Mouse (Mus musculus) E14TG2a.4 (cell line): ENCODE data around the gene Cnnm2.

Experiments used
- H3K27me3 ChIP-seq: 2 replicates; pipeline ENCODE4 v1.6.1; 2014; ENCODE audit warnings: low read length, control low read depth; ENCODE audit not compliant: insufficient read depth
- H3K36me3 ChIP-seq: 2 replicates; pipeline ENCODE4 v1.6.1; 2014; ENCODE audit warnings: low read length, control low read depth; ENCODE audit not compliant: insufficient read depth
- H3K4me1 ChIP-seq: replicated peaks from 2 replicates; pipeline ENCODE4 v1.6.1; 2014; ENCODE audit warnings: low read depth, low read length, control low read depth
- H3K4me3 ChIP-seq: replicated peaks from 2 replicates; pipeline ENCODE4 v1.5.1; 2014; ENCODE audit warnings: mild to moderate bottlenecking, low read length
- H3K9me3 ChIP-seq: 2 replicates; pipeline ENCODE4 v1.6.1; 2014; ENCODE audit warnings: low read length, control low read depth
- CTCF ChIP-seq: conservative IDR thresholded peaks from 2 replicates; pipeline ENCODE4 v1.5.1; 2014; ENCODE audit warnings: low read length
- NANOG ChIP-seq: IDR thresholded peaks from 2 replicates; pipeline ENCODE4 v1.6.1; 2014; ENCODE audit warnings: borderline replicate concordance, low read length, mixed read lengths
- POU5F1 ChIP-seq: IDR thresholded peaks from 2 replicates; pipeline ENCODE4 v1.6.1; 2014; ENCODE audit warnings: low read length, borderline replicate concordance

The Cnnm2 gene

DNA sequence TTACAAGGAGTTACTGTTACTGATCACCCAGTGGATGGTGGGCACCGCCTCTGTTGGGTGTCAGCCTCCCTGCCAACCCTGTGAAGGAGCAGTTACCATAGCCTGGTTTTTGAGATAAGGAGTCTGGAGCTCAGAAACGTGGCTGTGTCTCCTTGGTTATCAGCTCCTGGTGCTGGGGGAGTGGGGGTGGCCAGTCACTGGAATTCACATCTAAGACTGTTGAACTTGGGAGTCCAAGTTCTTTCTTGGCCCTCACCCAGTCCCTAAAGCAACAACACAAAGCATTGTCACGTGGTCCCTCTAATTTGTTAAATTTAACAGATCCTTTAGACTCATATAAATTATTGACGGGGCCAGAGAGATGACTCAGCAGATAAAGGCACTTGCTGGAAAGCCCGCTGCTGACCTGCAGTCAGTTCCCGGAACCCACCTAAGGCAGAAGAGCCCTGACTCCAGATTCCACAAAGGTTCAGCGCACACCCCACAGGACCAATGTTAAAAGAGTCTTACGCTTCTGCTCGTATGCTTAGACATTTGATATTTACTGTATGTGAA is 88.1 kb downstream of the Cnnm2 start:
- TF ChIP-seq POU5F1, result no peak
- no peak for TF ChIP-seq CTCF
- TF ChIP-seq NANOG, result no peak
- peaks cover 80% of the 10 kb centered on the region for H3K4me1 ChIP-seq

DNA sequence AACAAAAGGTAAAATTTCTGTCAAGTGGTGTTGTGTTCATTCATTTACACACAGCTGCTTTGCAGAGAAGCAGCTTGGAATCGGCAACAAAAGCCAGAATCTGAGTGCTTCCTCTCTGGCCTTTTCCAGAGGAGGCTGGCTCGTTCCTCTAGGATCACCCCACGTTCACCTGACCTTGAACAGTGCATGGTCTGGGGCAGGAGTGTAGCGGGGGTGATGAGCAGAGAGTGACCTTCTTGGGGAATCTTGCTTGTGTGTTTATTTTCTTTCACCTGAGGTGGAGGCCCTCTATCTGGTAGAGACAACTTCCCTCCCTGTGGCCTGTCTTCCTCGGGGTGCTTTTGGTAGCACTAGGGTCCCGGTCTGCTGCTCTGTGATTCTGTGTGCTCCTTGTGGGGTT is 94.8 kb downstream of the Cnnm2 start:
- Histone ChIP-seq H3K4me3 (no peak overlapping the region), H3K27me3 (no peaks in the 10 kb centered on the region), H3K4me1 (peaks cover 47% of the 10 kb centered on the region), H3K9me3 (no peaks in the 10 kb centered on the region), H3K36me3 (peaks cover 58% of the 10 kb centered on the region)
- TF ChIP-seq CTCF (no peak), NANOG (no peak), POU5F1 (no peak)

More for the DNA sequence above, 88.1 kb downstream of the Cnnm2 start:
- peaks cover 27% of the 10 kb centered on the region for H3K36me3 ChIP-seq
- H3K4me3 ChIP-seq, result peak overlapping the region; percentile 39
- no peaks in the 10 kb centered on the region for H3K9me3 ChIP-seq
- no peaks in the 10 kb centered on the region for H3K27me3 ChIP-seq

DNA sequence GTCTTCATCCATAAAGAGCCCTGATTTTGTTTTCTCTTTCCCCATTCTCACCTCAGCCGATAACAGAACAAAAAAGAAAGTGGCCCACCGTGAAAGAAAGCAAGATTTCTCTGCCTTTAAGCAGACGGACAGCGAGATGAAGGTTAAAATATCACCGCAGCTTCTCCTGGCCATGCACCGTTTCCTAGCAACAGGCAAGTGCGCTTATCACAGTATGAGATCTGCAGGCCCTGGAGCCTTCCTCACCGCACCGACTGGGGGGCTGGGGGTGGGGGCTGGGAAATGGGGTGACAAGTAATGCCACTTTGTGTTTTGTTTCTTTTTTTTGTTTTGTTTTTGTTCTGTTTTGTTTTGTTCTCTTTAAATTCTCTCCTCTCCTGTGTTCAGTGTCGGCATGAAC is 95.4 kb downstream of the Cnnm2 start:
- H3K36me3 ChIP-seq, result peaks cover 62% of the 10 kb centered on the region
- H3K27me3 ChIP-seq, result no peaks in the 10 kb centered on the region
- peaks cover 45% of the 10 kb centered on the region for H3K4me1 ChIP-seq
- no peak overlapping the region for H3K4me3 ChIP-seq
- H3K9me3 ChIP-seq, result no peaks in the 10 kb centered on the region
- no peak for TF ChIP-seq CTCF
- no peak for TF ChIP-seq NANOG
- TF ChIP-seq POU5F1, result no peak

DNA sequence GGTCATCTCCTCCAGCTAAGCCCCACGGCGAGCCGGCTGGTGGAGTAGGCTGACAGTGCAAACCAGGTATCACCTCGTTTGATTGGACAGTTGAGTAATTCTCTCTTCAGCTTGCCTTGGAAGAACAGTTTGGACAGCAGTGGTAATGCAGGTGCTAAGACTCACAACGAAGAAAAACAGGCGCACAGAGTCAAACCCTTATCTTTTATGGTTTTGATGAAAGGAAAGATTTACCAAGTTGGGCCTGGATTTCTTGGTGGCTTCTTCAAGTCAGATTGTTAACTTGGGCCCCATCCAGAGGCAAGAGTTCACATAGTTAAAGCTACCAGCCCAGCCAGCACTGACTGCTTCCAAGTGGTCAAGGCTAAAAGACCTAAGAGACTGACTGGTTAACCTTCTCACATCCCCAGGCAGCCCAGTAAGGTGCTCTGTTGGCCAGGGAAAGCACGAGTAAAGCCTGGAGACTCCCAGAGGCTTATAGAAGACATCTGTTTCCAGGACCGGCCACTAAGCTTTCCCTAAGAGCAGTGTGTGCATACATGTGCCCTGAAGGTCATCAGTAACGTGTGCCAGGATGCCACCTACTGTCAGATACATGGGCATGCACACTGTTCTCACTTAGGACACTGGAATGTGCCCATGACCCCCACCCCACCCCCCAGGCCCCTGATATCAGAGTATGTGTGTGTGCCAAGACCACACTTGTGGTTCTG is 96.0 kb downstream of the Cnnm2 start:
- no peaks in the 10 kb centered on the region for H3K9me3 ChIP-seq
- H3K4me1 ChIP-seq, result peaks cover 49% of the 10 kb centered on the region
- H3K27me3 ChIP-seq, result no peaks in the 10 kb centered on the region
- TF ChIP-seq NANOG, result no peak
- no peak for TF ChIP-seq POU5F1
- no peak for TF ChIP-seq CTCF
- no peak overlapping the region for H3K4me3 ChIP-seq
- peaks cover 68% of the 10 kb centered on the region for H3K36me3 ChIP-seq

DNA sequence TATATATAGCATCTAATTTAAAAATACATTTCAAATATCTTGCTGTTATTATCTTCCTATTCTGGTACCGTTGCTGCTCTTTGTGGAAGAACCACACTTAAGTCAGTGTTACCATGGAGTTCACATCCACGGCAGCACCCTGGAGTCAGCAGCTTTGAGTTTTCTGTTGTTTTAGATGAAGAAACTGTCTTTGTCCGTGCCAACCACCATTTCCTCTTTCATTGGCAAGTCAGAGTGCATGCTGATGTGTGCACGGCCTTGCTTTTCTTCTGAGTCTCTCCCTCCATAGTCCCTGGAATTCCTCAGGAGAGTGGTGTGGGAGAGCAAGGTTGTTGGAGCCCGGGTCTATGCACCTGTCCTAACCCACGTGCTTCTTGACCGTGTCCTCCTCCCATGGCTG is 96.8 kb downstream of the Cnnm2 start:
- no peaks in the 10 kb centered on the region for H3K9me3 ChIP-seq
- TF ChIP-seq POU5F1 (no peak), NANOG (no peak), CTCF (no peak)
- peaks cover 43% of the 10 kb centered on the region for H3K4me1 ChIP-seq
- no peak overlapping the region for H3K4me3 ChIP-seq
- H3K36me3 ChIP-seq, result peaks cover 71% of the 10 kb centered on the region
- H3K27me3 ChIP-seq, result no peaks in the 10 kb centered on the region

DNA sequence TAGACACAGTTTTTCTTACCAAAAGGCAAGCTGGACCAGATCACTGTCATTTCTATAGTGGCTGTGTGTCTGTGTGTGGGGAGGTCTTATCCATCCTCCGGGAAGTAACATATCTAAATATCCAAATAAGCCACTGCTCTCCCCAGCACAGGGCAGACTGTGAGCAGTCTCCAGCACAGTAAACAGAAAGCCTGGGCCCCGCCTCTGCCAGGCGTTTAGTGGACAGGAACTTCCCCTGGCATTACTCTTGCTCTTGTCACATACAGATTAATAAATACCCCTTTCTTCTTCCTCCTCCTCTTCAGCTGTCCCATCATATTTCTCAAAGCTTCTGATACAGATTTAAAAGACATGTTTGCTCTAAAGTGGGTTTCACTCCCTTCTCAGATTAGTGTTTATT is 101.2 kb downstream of the Cnnm2 start:
- Histone ChIP-seq H3K36me3 (peaks cover 86% of the 10 kb centered on the region), H3K27me3 (no peaks in the 10 kb centered on the region), H3K4me3 (no peak overlapping the region), H3K4me1 (peaks cover 27% of the 10 kb centered on the region), H3K9me3 (no peaks in the 10 kb centered on the region)
- TF ChIP-seq POU5F1 (no peak), NANOG (no peak), CTCF (no peak)

DNA sequence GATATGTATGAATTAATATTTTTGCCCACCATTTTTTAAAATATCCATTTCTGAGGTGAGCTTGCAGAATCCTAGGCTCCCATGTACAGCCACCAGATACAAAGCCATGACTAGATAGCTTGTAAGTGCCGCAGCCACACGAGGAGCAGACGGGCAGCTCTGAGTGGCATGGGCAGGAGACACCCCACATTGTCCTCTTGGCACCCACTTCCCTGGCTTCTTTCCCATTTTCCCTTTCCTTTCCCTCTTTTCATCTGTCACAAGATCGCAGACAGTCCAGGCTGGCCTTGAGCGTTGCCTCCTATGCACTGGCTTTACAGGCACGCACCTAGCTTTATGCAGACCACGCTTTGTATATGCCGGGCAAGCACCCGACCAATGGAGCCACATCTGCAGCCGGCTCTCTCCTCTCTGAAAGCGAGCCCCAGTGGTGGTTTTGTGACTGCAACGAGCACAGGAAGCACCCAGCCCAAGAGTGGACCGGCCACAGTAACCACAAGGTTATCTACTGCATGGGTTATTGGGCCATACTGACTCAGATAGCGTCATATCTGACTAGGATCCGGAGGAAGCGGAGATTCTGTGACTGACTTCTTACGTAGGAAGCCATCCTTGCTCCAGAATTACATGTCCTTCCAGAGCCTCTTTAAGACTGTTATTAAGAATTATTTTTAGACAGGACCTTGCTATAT is 102.0 kb downstream of the Cnnm2 start:
- Histone ChIP-seq H3K4me1 (peaks cover 29% of the 10 kb centered on the region), H3K36me3 (peaks cover 83% of the 10 kb centered on the region), H3K4me3 (no peak overlapping the region), H3K27me3 (no peaks in the 10 kb centered on the region), H3K9me3 (no peaks in the 10 kb centered on the region)
- TF ChIP-seq POU5F1 (no peak), NANOG (no peak), CTCF (no peak)

DNA sequence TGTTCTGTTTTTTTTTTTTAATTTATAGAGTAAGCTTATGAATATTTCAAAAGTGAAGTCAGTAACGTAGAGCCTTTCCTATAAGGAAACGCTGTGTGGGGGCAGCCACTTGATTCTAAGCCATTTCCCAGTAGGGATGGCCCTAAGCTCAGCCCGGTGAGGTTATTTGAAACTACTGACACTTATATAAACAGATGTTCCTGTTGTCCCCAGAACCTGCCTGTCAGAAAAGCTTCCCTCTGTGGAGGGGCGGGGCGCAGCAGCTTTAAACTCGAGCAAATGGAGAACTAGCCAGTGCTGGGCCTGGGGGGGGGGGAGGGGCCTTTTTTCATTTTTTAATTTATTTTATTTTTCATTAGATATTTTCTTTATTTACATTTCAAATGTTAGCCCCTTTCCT is 102.7 kb downstream of the Cnnm2 start:
- H3K4me3 ChIP-seq, result no peak overlapping the region
- peaks cover 82% of the 10 kb centered on the region for H3K36me3 ChIP-seq
- TF ChIP-seq NANOG, result no peak
- no peak for TF ChIP-seq POU5F1
- no peak for TF ChIP-seq CTCF
- peaks cover 36% of the 10 kb centered on the region for H3K4me1 ChIP-seq
- H3K27me3 ChIP-seq, result no peaks in the 10 kb centered on the region
- no peaks in the 10 kb centered on the region for H3K9me3 ChIP-seq
